Mouse (Mus musculus) liver, adult 2 months (tissue): ENCODE data around the gene Actr8. TPM values are rescaled to one million over a fixed set of nuclear protein-coding genes. Genes with fewer than 3 reads are reported as not detected.

ENCODE experiments used
- DNase-seq: peaks from one replicate; pipeline ENCODE4 v3.0.0-alpha.2; 2011; ENCODE audit warnings: low read depth, low spot score; ENCODE audit errors: extremely low read depth
- H3K27ac ChIP-seq: fragments of 200-500 bp; replicated peaks from 2 replicates; pipeline ENCODE4 v1.5.1; 2012; ENCODE audit warnings: low read depth, mild to moderate bottlenecking, control low read depth, inconsistent platforms, low read length; ENCODE audit not compliant: insufficient read depth
- H3K27me3 ChIP-seq: fragments of 200-500 bp; 2 replicates; pipeline ENCODE4 v1.6.1; 2012; ENCODE audit warnings: mild to moderate bottlenecking, moderate library complexity, low read length, inconsistent platforms; ENCODE audit not compliant: control insufficient read depth, insufficient read depth
- H3K36me3 ChIP-seq: fragments of 200-500 bp; 2 replicates; pipeline ENCODE4 v1.6.1; 2012; ENCODE audit warnings: low read length, inconsistent platforms; ENCODE audit not compliant: control insufficient read depth, insufficient read depth
- H3K4me1 ChIP-seq: fragments of 200-500 bp; 2 replicates; pipeline ENCODE4 v1.6.1; 2011; ENCODE audit warnings: low read length; ENCODE audit not compliant: control insufficient read depth, insufficient read depth
- H3K4me3 ChIP-seq: fragments of 200-500 bp; 2 replicates; pipeline ENCODE4 v1.5.1; 2011; ENCODE audit warnings: low read depth, mild to moderate bottlenecking, control low read depth, low read length, moderate library complexity; ENCODE audit not compliant: insufficient read depth
- H3K79me2 ChIP-seq: fragments of 200-500 bp; 2 replicates; pipeline ENCODE4 v1.6.1; 2012; ENCODE audit warnings: inconsistent platforms, mild to moderate bottlenecking, low read length, moderate library complexity; ENCODE audit not compliant: control insufficient read depth, insufficient read depth
- H3K9ac ChIP-seq: fragments of 200-500 bp; 2 replicates; pipeline ENCODE4 v1.6.1; 2012; ENCODE audit warnings: low read depth, mild to moderate bottlenecking, control low read depth, inconsistent platforms, low read length
- CTCF ChIP-seq: fragments of 200-500 bp; IDR thresholded peaks from 2 replicates; pipeline ENCODE4 v1.5.1; 2011; ENCODE audit warnings: low read depth, low read length, control low read depth
- POLR2A ChIP-seq: fragments of 200-500 bp; IDR thresholded peaks from 2 replicates; pipeline ENCODE4 v1.6.1; 2011; ENCODE audit warnings: low read length, control low read depth; ENCODE audit not compliant: insufficient read depth; ENCODE audit errors: extremely low read depth
- WGBS: fragments of 180-500 bp; shearing (Covaris S2); methylation state at CpG from one replicate; pipeline ENCODE4 v1.1.7; 2018; 5-methylcytosine and 5-hydroxymethylcytosine counted together
- polyA plus RNA-seq: library from polyadenylated mRNA; depleted of rRNA; stranded (reverse); fragments of >200 nt; gene quantifications from 2 replicates; pipeline ENCODE4 v1.2.3, GENCODE M21; 2012
- total RNA-seq: library from RNA; depleted of rRNA; stranded (reverse); fragments of >200 nt; gene quantifications from 2 replicates; pipeline ENCODE4 v1.2.3, GENCODE M21; 2014

The Actr8 gene
- total and polyA plus RNA-seq, 2 experiments = 11.3 to 35.6 TPM

- no peak overlapping the region for H3K27ac ChIP-seq
- H3K4me1 ChIP-seq = no peaks in the 10 kb centered on the region
- no peak for DNase-seq
- peaks cover 2% of the 10 kb centered on the region; the same call in 1 of the 2 replicates for H3K79me2 ChIP-seq
- no peak overlapping the region for H3K9ac ChIP-seq
- TF ChIP-seq POLR2A (no peak), CTCF (no peak)
- peaks cover 80% of the 10 kb centered on the region for H3K36me3 ChIP-seq
- WGBS = 95% methylated on average over 9 of the region's 9 CpGs
- no peak overlapping the region for H3K4me3 ChIP-seq
- H3K27me3 ChIP-seq = no peaks in the 10 kb centered on the region
Observed at GRCm38 (mm10) chr14:29987739-29988138, 9.6 kb downstream of the Actr8 start.

GRCm38 (mm10) chr14:29988337-29988736, 10.2 kb downstream of the Actr8 start:
- Histone ChIP-seq H3K79me2 (peaks cover 2% of the 10 kb centered on the region; the same call in 1 of the 2 replicates), H3K27ac (no peak overlapping the region), H3K9ac (no peak overlapping the region), H3K4me3 (no peak overlapping the region), H3K27me3 (no peaks in the 10 kb centered on the region), H3K4me1 (no peaks in the 10 kb centered on the region), H3K36me3 (peaks cover 79% of the 10 kb centered on the region)
- WGBS = 88% methylated on average over 4 of the region's 4 CpGs
- no peak for DNase-seq
- TF ChIP-seq POLR2A (no peak), CTCF (no peak)

GRCm38 (mm10) chr14:29994976-29995375, 16.8 kb downstream of the Actr8 start:
- no peak overlapping the region for H3K4me3 ChIP-seq
- 92% methylated on average over 4 of the region's 4 CpGs for WGBS
- peaks cover 38% of the 10 kb centered on the region for H3K4me1 ChIP-seq
- H3K9ac ChIP-seq = no peak overlapping the region
- peak overlapping the region; percentile 93 for H3K27ac ChIP-seq
- H3K79me2 ChIP-seq = no peaks in the 10 kb centered on the region
- H3K36me3 ChIP-seq = peaks cover 31% of the 10 kb centered on the region
- TF ChIP-seq CTCF (no peak), POLR2A (no peak)
- no peaks in the 10 kb centered on the region for H3K27me3 ChIP-seq
- no peak for DNase-seq

- TF ChIP-seq POLR2A (no peak), CTCF (no peak)
- WGBS = 34% methylated on average over 11 of the region's 11 CpGs
- Histone ChIP-seq H3K9ac (peak overlapping the region; percentile 52), H3K4me3 (no peak overlapping the region), H3K36me3 (peaks cover 22% of the 10 kb centered on the region), H3K79me2 (no peaks in the 10 kb centered on the region), H3K27me3 (no peaks in the 10 kb centered on the region), H3K4me1 (peaks cover 38% of the 10 kb centered on the region), H3K27ac (peak overlapping the region; percentile 95)
- DNase-seq = peak; percentile 100
Observed at GRCm38 (mm10) chr14:29996000-29996751, 18.0 kb downstream of the Actr8 start.

- Histone ChIP-seq H3K36me3 (peaks cover 14% of the 10 kb centered on the region), H3K9ac (no peak overlapping the region), H3K27ac (peak overlapping the region; percentile 95), H3K27me3 (no peaks in the 10 kb centered on the region), H3K79me2 (no peaks in the 10 kb centered on the region), H3K4me1 (peaks cover 38% of the 10 kb centered on the region), H3K4me3 (no peak overlapping the region)
- TF ChIP-seq CTCF = no peak
- TF ChIP-seq POLR2A = no peak
- peak; percentile 59 for DNase-seq
Observed at GRCm38 (mm10) chr14:29997345-29997744, 19.2 kb downstream of the Actr8 start.
